Mouse (Mus musculus) Muller cell, postnatal 12 days (primary cell): ENCODE results near the gene Rtkn.

Source experiments
- DNase-seq: peaks from one replicate; pipeline ENCODE4 v3.0.0-alpha.2; 2015; ENCODE audit errors: inconsistent ontology term

Rtkn gene

GRCm38 (mm10) chr6:83116373-83117164 is 18.7 kb upstream of the Rtkn start:
- DNase-seq = no peak

GRCm38 (mm10) chr6:83117165-83117438 is 18.2 kb upstream of the Rtkn start:
- DNase-seq = no peak

- DNase-seq = no peak
Observed at GRCm38 (mm10) chr6:83117616-83118015, 17.6 kb upstream of the Rtkn start.

- no peak for DNase-seq
Observed at GRCm38 (mm10) chr6:83118369-83118768, 16.9 kb upstream of the Rtkn start.

GRCm38 (mm10) chr6:83118825-83119733 is 16.2 kb upstream of the Rtkn start:
- no peak for DNase-seq

DNA sequence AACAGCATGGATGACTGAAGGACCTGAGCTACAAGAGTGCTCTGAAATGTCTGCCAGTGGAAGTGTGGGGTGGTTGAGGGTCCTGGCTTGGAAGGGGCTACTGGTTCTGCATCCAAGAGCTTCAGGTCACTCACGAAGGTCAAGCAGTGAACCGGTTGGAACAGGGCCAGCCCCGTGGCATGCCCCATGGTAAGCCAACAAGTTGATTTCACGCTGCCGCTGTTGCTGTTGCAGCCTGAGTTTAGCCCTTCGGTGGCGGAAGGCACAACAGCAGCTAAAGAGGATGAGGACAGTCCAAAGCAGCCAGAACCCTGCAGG is 15.6 kb upstream of the Rtkn start:
- no peak for DNase-seq

DNA sequence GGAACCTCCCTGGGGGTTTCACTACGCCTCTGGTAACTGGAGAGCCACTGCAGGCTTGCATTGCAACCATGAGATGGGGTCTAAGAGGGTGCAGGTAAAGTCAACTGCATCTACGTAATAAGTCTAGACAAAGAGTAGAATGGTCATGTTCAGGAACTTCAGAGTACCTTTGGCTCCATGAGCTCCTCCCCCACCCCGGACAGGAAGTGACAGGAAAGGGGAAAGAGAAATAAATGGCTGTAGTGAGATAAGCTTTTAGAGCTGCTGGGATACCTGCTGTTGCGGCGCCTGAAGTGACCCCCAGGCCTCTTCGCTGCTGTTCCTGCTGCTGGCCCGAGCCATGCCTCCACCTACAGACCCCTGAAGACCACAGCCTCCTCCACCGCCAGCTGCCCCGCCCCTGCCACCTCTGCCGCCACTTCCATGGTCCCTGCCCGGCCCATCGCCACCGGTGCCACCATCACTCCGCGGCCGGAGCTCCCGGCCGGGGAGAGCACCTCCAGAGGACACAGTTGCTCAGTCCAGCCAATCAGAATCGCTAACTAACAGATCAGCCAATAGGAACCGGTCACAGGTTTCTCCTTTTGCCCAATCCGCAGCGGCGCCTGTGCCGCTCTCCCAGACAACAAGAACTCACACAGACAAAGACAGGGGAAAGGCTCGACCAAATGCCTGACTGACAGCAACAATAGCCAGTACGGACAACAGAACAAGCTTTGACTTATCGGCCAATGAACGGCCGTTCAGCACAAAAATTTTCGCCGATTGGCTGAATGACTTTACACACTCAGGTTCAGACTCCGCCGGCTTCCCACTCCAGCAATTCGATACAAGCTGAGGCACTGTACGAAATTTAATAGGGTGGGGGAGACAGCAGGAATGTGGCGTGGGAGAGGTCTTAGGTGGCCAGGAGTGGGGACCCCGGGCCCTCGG is 14.1 kb upstream of the Rtkn start, which contains the start of gene Wbp1:
Gene Wbp1 (minus strand): TSS at position 630 of the 933 bp plus-strand sequence.
- peak; percentile 98 for DNase-seq

DNA sequence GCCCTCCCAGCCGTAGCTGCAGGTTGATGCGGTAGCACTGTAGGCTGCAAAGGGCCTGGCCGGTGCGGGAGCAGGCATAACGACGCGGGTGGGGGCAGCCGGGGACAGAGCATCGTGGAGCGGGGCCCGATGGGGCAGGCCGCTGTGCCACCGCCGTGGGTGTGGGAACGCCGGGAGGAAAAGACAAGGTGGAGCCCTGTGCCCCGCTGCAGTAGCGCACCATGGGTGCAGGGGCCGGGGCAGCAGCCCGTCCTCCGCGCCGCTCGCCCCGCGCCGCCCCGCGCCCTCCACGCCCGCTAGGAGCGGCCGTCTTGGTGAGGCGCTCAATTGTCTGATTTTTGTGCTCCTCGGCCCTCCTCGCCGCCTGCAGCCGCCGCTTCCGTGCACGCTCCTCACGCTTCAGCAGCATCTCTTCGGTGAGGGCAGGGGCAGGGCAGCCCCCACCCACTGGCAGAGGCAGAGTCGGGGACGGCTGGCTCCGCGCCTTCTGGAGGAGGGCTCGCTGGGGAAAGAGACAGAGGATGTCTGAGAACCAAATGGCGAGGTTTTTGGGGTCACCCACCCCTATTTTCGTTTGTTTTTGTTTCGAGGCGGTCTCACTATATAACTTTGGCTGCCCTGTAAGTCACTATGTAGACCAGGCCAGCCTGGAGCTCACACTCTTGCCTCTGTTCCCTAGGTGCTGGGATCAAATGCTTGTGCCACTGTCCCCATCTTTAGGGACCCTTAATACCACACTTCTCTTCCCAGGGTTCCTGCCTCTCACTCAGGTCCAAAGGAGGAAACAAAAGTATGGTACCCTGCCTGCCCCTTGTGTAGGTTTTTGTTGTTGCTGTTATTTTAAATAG is 13.2 kb upstream of the Rtkn start:
- DNase-seq = no peak

DNA sequence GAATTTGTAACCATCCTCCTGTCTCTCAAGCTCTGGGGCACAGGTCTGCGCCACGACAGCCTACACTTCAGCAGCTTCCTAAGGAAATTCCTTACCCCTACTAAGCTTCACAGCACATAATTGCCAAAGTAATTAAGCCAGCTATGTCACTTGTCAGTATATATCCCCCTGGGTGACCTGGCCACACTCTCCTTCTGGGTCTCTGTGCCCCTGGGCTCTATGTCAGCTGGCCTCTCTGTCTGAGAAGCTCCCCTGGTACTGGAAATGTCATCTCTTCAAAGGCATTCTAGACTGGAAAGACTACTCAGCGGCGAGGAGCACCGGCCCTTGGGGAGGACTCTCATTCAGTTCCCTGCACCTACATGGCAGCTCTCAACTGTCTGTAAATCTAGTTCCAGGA is 12.3 kb upstream of the Rtkn start:
- no peak for DNase-seq

- peak; percentile 90 for DNase-seq
Observed at GRCm38 (mm10) chr6:83124851-83125312, 10.4 kb upstream of the Rtkn start.

DNA sequence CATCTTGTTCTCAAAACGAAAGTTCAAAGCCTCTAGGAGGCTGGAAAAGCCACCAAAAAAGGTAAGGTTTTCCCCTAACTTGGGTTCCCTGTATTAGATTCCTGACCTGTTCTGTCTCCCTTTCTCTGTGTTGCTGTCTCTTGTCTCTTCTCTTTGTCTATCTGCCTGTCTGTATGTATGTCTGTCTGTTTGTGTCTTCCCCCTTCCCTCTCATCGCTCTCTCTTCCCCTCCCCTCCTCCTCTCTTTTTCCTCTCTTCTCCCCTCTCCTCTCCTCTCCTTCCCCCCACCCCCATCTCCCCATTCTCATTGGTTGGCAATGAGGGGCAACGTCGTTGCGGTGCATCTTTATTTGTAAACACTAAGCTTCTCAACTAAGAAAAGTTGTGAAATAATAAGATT is 9.9 kb upstream of the Rtkn start, which contains the start of gene Ino80b:
Gene Ino80b (minus strand): TSS at position 101 of the 400 bp plus-strand sequence.
- no peak for DNase-seq

DNA sequence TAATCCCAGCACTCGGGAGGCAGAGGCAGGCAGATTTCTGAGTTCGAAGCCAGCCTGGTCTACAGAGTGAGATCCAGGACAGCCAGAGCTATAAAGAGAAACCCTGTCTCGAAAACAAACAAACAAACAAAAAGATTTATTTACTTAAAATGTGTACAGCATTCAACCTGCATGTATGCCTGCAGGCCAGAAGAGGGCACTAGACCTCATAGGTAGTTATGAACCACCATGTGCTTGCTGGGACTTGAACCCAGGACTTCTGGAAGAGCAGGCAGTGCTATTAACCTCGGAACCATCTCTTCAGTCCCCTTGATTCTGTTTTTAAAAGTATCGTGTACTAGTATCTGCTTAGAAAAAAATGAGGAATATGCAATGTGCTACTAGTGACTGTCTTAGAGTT is 7.8 kb upstream of the Rtkn start:
- no peak for DNase-seq

GRCm38 (mm10) chr6:83131469-83132034 is 3.7 kb upstream of the Rtkn start:
- DNase-seq = no peak

DNA sequence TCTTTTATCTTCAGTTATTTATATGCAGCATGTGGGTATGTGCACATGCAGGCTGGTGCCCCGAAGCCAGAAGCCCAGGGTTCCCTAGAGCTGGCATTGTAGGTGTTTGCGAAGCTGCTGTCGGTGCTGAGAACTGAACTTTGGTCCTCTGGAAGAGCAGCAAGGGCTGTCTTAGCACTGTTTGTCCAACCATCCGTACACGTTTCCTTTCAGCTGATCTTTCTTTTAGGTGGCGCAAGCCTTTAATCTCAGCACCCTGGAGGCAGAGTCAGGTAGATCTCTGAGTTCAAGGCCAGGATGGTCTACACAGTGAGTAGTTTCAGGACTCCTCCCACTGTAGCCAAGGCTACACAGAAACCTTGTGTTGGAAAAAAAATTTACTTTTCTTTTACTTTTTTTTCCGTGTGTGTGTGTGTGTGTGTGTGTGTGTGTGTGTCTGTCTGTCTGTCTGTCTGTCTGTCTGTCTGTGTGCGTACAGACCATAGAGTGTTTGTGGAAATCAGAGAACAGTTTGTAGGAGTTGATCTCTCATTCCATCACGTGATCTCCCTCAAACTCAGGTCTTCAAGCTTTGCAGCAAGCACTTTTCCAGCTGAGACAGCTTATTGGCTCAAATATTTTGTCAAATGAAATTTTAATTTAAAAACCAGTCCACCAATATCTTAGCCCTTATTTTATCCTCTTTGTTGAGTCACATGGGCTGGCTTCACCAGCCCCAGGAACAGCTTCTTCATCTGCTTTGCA is 2.9 kb upstream of the Rtkn start:
- DNase-seq = no peak

- no peak for DNase-seq
Observed at GRCm38 (mm10) chr6:83134226-83134625, 1.0 kb upstream of the Rtkn start.

GRCm38 (mm10) chr6:83135571-83136161 is 403 bp downstream of the Rtkn start:
- no peak for DNase-seq

- peak; percentile 22 for DNase-seq
Observed at GRCm38 (mm10) chr6:83136291-83136880, 1.1 kb downstream of the Rtkn start.

GRCm38 (mm10) chr6:83136881-83137575 is 1.8 kb downstream of the Rtkn start:
- peak; percentile 84 for DNase-seq
